Mouse (Mus musculus) cerebellum, adult 9-11 months (tissue): Measurements from ENCODE around the gene Pdx1.

Experiments
- DNase-seq: peaks from one replicate; pipeline ENCODE4 v3.0.0; 2022

Gene Pdx1

DNA sequence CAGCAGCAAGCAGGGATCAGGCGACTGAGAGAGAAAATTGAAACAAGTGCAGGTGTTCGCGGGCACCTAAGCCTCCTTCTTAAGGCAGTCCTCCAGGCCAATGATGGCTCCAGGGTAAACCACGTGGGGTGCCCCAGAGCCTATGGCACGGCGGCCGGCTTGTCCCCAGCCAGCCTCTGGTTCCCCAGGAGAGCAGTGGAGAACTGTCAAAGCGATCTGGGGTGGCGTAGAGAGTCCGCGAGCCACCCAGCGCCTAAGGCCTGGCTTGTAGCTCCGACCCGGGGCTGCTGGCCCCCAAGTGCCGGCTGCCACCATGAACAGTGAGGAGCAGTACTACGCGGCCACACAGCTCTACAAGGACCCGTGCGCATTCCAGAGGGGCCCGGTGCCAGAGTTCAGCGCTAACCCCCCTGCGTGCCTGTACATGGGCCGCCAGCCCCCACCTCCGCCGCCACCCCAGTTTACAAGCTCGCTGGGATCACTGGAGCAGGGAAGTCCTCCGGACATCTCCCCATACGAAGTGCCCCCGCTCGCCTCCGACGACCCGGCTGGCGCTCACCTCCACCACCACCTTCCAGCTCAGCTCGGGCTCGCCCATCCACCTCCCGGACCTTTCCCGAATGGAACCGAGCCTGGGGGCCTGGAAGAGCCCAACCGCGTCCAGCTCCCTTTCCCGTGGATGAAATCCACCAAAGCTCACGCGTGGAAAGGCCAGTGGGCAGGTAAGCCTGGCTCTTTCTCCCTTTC, at the start of gene Pdx1:
Pdx1 (plus strand) TSS at position 34 of the 747 bp plus-strand sequence.
- DNase-seq: no peak

DNA sequence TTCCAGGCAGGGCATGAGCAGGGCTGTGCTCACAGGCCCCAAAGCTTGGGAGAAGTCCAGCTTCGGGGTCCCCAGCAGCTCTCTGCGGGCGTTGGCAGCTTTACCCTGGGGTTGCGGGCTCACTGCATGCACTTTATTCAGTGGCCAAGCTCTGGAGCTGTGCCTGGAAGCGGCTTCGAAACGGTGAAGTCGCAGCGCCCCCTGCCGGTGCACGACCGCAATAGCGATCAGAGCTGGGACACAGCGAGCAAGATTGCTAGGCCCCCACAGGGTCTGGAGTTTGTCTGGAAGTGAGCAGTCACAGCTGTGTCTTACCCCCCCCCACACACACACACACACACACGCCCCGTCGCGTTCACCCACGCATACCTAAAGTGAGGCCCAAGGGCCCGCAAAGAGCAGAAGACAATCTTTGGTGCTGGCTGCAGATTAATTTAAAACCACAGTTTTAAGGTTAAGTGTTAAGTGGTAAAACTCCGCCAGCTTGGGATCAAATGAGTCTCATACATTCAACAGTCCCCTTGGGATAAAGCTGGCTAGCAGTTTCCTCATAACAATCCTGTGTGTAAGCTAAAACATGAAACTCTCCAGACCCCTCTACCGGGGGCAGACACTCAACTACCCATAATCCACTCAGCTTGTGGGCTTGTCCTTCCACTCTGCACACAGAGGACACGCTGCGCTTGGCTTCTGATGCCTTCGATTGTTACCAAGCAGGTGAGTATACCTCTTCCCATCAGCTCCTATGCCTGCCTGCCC, 42.2 kb upstream of the Pdx1 start:
- peak; percentile 77 for DNase-seq

DNA sequence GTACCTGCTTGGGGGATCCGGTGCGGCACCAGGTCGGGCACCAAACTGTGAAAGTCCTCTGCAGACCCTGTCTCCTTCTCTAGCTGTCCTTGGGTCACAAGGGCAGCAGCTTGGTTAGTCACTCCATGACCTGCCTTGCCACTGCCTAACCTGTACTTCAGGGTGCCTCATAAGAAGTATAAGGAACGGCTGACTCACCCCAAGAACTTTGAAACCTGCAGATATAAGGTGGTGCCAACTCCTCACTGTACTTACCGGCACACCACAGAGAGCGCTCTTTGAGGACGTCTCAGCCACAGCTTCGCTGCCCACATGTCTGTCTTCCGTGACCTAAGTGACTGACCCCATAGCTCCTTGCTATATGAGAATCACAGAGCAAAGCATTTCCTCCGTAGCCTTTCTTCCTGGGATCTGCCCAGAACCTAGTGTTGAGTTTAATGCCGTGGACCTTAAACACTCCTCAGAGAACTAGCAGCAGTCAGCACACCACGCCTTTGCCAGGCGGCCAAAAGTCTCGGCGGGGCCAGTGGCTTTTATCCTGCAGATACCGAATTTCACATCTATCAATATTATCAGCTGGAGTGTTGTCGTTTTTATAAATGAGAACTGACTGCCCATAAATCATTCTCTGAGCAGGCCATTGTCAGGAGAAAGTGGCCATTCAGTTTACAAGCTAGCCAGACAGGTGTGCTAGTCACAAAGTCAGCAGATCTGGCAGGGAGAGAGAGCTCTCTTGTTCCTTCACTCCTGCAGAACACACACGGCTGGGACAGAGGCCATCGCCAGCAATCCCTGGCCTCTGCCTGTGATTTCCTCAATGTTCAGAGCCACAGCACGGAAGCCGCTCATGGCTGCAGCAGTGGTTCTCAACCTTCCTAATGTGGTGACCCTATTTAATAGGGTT, 34.1 kb upstream of the Pdx1 start:
- no peak for DNase-seq

DNA sequence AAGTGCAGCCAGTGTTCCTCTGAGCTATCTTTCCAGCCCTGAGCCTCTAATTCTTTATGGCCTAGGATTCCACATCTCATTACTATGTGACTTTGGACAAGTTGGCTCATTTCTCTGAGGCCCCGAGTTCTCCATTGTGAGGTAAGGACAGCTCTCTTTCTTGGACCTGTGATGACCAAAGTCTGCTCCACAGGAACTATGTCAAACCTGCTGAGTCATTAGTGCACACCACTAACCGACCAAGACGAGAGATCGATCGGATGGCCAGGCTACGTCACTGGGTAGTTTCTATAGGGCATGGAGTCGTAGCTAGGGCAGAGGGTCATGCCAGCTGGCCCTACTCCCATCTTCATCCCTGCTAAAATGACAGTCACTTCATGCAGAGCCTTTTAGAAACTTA, 25.9 kb upstream of the Pdx1 start:
- no peak for DNase-seq

DNA sequence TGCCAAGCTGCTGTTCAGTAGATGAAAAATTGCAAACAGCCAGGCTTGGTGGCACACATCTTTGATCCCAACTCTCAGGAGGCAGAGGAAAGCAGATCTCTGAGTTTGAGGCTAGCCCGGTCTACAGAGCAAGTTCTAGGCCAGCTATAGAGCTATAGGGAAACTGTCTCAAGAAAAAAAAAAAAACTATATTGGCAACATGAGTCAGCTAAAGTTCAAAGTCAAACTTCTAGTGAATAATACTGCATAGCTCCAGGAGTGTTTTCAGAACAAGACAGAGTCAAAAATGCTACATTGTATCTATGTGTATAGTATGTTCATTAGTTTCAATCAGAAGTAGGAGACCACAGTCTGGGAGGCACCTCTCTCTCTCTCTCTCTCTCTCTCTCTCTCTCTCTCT, 9.6 kb upstream of the Pdx1 start:
- no peak for DNase-seq

DNA sequence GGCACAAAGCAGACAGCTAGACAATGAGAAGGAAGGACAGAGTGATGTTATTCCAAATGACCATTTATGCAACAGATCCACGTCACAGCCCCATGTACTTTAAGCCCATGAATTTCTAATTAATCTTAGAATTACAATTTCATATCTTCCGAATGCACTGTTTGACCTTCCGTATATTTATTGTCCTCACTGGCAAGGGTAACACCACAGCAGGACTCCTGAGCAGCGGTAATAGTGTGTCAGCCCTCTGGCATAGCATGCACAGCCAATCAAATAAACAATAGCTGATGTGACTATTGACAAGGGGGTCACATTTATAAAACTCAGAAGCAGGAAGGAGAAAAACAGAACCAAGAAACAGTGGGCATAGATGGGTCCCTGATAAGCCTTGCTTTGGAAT, 9.0 kb upstream of the Pdx1 start:
- DNase-seq: no peak

DNA sequence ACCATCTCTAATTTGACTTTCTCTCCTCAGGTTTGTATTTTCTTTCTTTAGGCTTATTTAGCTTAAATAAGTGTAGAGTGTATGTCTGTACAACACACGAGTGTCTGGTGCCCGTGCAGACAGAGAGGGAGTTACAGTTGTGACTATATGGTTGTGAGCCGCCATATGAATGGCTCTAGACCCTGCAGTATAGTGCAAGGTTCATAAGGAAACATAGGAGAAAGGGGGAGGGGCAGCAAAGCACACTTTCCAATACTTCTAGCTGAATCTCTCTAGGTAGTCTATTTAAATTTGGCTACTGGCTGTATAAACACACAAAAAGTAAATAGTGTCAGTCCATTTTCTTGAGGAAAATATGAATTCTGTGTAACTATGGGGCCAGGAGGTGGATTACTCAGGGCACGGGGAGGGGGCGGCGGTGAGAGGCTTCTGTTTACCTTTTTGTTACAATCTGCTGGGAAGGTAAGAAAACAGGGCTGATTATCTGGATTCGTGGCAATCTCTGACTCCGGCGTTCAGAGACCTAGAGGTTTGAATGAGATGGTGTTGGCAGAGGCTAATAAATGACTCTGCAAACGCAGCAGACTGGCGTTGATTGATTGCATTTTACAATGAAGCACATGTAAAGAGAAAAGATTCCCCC, 7.7 kb upstream of the Pdx1 start:
- no peak for DNase-seq

DNA sequence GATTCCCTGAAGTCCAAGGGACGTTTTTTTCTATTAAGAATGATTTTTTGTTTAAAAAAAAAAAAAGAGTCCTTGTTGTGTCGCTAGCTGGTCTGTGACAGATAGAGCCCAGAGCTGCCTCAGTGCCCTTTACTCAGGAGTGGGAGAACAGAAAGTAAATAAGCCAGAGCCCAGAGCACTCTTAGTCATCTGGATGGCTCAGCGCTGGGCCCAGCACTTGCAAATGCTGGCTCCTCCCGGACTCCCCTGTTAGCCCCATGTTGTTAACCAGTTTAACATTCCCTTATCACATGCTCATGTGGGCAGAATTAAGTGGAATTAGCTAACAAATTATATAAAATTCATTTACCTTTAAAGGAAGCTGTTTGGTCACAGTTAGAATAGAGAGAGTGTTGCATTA, 5.8 kb upstream of the Pdx1 start:
- no peak for DNase-seq

DNA sequence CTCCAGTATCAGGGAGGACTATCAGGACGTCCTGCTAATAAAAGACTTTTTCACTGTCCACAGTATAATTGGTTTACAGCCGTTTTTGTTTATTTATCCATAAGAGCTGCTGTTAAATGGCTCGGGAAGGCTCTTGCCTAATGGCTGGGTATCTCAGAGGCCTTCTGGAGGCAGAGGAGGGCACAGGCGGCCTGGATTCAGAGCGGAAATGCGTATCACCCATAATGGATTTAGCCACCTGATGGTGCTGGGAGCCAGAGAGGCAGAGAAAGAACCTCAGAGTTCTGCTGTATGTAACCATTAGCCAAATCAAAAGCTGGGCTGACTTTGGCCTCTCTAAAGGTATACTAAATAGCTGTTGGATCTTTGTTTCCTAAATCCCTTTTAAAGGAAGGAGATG, 2.3 kb upstream of the Pdx1 start:
- no peak for DNase-seq

DNA sequence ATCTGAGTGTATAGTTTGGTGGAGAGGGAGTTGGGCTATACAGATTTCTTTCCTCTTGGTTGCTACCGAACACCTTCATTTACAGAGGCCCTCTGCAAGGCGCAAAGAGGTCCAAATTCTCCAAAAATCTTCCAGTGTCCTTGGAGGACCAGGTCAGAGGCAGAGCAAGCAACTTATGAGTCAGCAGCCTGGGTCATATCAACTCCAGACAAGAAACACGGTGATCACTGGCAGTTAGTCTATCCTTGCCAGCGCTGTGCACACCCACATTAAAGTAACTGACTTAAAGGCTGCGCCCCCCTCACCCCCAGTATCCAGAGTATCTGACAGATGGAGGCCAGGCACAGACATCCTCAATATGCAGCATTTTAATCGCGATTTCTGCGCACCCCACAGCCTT, 1.0 kb upstream of the Pdx1 start:
- DNase-seq: no peak

DNA sequence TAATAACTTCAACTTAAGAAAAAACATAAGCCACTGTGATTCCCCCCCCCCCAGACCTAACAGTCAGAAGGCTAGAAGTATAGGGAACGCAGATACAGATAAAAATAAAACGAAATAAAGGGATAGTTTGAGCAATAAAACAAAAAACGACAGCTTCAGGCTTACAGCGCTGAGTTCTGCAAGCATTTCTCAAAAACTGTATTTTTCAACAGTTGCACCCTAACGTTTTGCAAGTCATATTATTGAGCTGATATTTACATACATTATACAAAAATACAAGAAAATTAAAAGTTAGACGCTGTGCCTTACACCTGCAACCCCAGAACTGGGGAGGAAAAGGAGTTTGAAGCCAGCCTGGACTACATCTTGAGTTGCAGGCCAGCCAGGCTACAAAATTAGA, 388 bp upstream of the Pdx1 start:
- no peak for DNase-seq

DNA sequence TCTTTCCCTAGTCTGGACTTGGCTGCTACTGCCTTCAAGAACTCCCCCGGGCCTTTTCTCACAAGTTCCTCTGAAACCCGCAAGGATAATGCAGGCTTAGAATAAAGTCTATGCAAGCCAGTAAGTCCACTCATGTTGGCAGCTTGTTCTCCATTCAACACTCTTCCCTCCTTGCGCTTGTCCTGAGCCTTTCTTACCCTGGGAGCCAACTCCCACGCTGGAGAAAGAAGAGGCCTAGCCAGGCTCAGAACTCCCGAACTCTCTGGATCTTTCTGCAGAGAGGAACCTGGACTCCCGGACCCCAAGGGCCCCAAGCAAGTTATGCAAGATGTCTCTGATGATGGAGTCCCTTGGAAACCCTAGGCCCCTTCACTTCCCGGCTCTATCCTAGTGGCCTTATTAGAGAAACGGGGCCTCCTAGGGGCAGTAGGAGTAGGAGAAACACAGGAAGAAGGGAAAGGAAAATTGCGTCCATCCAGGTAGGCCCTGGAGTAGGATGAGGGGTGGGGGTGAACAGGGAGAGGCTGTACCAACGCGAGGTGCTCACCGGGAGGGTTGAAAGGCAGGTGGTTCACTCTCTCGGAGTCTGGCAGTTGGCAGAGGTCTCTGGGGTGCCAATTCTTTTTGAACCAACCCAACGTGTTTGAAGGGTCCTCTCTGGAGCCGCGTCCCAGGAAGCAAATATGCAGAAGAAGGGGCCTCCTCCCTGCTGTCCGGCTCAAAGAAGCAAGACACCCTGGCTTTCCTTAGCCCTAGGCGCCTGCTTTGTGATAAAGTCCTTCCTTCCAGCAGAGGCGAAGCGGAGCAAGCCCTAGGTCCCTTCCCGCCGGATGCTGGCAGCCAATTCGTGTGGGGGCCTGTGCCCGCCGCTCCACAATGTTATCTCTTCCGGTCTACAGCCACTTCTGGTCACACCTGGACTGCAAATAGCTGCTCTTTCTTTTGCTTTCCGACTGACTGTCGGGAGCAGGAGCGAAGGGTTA, 1.2 kb downstream of the Pdx1 start:
- no peak for DNase-seq

DNA sequence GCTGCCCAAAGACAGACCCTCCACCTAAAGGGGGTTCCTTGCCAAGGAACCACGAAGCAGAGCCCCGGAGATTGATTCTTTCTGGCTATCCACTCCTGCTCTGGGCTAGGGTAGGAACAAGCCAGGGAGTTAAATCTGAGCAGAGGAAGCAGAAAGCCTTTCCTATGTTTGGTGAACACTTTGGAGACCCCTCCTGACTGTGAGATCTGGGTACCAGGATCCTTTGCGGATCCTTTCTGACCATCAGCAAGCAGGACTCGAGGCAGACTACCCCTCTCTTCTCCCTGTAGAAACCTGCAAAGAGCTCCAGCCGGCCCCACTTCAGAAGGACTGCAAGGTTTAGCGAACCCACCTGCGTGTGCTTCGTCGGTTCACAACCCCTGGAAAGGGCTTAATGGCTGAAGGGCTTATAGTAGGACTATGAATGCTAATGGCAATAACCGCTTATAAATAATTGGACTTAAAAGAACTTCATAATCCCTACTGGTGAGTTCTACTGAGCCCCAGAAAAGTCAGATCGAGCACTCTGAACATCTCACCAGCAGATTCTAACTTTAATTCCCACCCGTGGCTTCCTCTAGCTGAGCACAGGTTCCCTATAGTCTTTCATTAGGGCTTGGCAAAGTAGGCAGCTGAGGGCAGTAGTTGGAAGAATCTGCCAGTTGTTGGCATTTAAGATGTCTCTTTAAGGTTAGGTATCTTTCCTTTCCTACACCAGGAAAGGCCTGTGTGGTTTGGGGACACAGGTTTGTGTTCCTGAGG, 2.5 kb downstream of the Pdx1 start:
- no peak for DNase-seq

DNA sequence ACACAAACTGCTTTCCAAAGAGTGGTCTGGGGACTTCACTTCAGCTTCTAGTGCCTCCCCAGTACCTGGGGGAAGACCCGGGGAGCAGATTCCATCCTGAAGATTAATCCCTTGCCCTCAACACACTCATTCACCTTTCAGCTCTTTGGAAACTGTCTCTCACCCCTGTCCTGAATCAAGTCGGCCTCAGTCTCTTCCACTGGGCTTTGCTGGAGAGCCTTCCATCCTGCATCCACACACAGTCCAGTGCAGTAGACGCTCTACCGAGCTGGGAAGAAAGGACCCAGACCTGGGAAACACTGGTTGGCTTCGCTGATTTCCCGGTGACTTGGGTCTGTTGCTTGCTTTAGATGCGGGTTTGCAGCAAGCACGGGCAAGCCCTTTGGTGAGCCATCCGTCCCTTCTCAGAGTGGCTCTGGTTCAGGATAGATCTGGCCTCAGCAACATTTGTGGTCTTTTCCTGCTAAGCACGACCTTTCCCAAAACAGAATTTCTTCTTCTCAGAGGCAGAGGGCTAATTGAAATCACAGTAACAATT, 3.1 kb downstream of the Pdx1 start:
- no peak for DNase-seq

DNA sequence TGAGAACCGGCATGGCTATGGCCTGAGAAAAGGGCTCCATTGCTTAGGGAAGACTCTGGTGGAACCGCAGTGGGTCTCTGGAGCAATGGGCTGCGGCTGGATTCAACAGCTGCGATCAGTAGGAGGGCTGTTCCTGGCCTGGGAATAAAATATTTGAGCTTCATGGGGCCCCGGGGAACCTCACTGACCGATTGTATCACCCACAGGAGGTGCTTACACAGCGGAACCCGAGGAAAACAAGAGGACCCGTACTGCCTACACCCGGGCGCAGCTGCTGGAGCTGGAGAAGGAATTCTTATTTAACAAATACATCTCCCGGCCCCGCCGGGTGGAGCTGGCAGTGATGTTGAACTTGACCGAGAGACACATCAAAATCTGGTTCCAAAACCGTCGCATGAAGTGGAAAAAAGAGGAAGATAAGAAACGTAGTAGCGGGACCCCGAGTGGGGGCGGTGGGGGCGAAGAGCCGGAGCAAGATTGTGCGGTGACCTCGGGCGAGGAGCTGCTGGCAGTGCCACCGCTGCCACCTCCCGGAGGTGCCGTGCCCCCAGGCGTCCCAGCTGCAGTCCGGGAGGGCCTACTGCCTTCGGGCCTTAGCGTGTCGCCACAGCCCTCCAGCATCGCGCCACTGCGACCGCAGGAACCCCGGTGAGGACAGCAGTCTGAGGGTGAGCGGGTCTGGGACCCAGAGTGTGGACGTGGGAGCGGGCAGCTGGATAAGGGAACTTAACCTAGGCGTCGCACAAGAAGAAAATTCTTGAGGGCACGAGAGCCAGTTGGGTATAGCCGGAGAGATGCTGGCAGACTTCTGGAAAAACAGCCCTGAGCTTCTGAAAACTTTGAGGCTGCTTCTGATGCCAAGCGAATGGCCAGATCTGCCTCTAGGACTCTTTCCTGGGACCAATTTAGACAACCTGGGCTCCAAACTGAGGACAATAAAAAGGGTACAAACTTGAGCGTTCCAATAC, 4.7 kb downstream of the Pdx1 start:
- DNase-seq: no peak

DNA sequence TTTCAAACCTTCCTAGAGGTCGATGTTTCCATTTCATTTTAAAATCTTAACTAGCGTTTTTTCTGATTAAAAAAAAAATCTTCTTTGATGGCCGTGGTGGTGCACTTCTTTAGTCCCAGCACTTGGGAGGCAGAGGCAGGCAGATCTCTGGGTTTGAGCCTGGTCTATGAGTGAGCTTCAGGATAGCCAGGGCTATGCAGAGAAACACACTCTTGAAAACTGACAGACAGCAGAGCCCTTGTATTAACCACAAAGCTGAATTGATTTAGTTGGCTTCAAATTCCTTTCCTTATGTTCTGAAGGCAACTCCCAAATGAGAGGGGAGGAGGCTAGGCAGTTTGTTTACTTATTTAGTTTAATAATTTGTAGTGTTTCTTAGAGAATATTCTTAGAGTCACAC, 6.0 kb downstream of the Pdx1 start:
- no peak for DNase-seq

DNA sequence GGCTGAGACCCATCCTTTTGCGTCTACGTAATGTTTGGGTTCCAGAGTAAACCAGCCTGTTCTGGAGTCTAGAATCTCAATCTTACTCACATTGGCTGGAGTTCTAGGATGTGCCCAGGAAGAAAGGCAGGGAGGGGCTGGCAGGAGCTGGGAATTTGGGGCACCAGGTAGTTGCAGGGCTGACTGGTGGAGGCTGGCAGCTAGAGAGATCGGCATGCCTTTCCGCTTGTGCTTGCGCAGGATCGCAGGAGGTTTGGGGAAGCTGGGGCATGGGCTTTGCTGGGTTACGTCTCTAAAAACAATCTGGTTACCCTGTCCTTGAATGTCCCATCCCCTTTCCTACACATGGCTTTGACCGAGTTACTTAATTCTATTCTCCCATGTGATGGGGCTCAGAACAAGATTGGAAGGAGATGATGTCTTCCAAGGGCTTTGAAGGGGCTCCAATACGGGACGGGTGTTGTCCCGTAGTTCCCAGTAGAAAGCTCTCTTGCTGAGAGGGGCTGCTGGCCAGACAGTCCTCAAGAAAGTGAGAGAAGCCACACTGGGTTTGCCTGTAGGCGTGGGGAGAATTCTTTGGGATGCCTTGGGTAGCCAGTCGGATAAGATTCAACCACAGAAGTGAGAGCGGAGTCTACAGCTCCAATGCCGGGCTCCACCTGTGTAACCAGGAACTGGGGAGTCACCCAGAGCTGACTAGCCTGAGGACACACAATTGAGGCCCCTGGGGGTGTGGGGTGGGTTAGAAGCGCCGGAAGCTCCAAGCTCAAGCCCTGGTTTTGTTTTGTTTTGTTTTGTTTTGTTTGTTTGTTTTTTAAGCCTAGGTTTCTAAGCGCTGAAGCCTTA, 7.2 kb downstream of the Pdx1 start:
- no peak for DNase-seq

DNA sequence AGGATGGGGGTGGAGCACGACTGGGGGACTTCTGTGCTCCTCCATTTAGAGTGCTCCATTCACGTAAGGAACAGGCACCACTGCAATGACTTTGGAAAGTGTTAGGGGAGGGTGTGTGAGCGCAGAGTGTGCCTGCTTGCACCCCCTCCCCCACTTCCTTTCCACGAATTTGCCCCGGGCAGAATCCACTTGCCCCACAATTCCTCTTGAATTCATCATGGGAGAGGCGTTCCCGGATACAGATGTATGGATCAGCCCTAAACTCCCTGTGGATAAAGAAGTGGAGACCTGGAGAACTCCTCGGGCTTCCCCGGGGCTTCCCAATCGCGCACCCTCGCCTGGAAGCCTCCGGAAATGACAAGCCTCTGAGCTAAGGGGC, 7.8 kb downstream of the Pdx1 start:
- DNase-seq: no peak

DNA sequence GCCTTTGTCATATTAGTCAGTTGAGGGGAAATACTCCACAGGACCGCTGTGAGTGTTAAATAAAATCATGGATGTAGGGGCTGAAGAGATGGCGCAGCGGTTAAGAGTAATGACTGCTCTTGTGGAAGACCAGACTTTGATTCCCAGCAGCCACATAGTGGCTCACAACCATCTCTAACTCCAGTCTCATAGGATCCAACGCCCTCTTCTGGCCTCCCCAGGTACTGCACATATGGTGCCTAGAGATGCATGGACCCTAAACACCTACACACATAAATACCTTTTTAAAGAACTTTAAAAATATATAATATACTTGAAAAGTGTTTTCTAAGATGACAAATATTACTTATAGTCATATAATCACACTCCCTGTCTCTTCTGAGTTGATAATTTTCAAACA, 14.6 kb downstream of the Pdx1 start:
- DNase-seq: no peak
